Mouse (Mus musculus) adrenal gland, postnatal 25 days (tissue): ENCODE measurements around the gene Fam240a. TPM values are rescaled to one million over a fixed set of nuclear protein-coding genes. Genes with fewer than 3 reads are reported as not detected.
A peak's percentile ranks its signal among the peaks of the same experiment; 100 is the strongest.

ENCODE experiments used
- DNase-seq: peaks from one replicate; pipeline ENCODE4 v3.0.0; 2021; ENCODE audit warnings: mixed read lengths
- total RNA-seq: library from RNA; stranded (reverse); gene quantifications from 2 replicates; pipeline ENCODE4 v1.2.3, GENCODE M21; 2021

Fam240a gene
- total RNA-seq, 1 experiment from 2014 or later, result not detected

GRCm38 (mm10) chr9:110893429-110893828, 23.2 kb downstream of the Fam240a start:
- DNase-seq, result no peak

DNA sequence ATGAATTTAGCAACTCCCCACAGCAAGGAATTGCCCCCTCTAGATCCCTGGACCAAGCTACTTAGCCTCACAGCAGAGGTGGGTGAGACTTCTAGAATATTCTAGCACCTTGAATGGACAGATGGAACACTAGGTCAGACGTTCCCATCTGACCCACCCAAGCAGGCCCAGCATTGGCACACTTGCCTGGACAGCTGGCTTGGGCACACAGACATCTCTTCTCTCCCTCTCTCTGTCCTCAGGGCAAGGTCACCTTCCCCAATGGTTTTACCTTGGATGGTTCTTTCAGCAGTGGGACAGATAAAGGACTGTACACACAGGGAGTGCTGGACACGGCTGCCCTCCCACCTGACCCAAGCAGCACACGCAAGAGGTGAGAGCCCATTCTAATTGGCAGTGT, 24.1 kb downstream of the Fam240a start:
- DNase-seq, result no peak

DNA sequence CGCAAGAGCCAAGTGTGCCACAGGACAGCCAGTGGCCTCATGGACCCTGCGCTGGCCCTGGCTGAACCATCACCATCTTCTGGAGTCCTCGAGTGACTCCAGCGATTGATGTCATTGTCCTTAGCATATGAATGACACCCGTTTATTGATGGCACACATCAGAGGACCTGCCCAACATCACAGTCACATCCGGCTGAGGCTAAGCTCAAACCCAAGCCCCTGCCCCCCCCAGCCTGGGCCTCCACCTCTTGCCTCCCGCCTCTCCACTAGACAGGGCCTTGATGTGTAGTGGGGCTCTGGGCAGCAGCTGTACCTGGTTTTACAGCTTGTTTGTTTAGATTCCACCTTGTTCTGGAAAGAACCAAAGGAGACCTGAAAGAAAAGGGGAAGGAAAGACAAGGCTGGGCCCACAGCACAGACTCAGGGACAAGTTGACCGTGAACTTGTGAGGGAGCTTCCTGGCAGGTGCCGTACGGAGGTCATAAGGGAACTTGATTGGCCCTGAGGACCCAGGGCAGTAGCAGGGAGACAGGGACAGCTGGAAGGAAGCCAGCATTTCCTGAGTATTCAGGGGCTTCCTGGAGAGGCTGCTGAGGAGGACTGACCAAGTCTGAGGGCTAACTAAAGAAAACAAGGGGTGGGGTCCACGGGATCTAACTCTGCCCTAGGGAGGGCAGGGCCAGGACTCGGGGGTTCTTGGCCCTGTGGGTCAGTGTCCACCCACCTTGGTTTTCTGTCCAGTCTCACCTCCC, 25.4 kb downstream of the Fam240a start:
- DNase-seq, result no peak

- DNase-seq, result no peak
These were observed 26.5 kb downstream of the Fam240a start for GRCm38 (mm10) chr9:110890026-110890783.

GRCm38 (mm10) chr9:110888935-110889334, 27.7 kb downstream of the Fam240a start:
- no peak for DNase-seq

DNA sequence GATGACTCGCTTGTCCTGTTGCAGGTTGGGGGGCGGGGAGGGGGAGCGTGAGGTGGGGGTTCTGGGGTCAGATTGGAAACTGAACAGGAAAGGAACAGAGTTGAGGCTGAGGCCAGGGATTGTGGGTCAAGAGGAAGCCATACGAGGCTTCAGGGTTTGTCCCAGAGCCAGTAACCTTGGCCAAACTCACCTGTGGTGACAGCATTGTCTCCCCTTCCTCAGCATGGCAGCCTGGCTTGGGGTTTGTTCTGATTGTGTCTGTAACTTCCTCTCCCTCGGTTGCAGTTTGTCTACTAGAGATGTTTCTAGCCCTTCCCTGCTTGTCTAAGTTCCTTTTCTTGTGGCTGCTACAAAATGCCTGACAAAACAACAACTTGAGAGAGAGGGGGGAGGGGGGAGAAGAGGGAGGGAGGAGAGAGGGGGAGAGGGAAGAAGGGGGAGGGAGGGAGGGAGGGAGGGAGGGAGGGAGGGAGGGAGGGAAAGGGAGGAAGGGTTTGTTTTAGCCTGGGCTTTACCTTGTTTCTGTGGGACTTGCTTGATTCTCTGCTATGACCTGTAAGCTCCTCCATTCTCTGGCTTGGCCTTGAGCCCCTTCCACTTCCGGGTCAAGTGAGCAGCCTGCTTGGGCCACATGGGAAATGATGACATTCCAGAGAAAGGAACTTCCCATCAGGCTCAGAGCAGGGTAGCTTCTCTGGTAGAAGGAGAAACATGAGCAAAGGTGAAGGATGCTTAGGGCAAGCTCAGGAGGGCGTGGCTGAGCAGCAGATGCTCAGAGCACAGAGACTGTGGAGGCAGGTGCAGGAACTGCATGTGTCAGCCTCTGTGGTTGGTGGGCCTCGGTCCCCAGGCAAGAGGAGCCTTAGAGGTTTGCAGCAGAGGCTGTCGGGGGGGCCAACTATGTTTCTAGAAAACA, 29.0 kb downstream of the Fam240a start:
- DNase-seq, result no peak

DNA sequence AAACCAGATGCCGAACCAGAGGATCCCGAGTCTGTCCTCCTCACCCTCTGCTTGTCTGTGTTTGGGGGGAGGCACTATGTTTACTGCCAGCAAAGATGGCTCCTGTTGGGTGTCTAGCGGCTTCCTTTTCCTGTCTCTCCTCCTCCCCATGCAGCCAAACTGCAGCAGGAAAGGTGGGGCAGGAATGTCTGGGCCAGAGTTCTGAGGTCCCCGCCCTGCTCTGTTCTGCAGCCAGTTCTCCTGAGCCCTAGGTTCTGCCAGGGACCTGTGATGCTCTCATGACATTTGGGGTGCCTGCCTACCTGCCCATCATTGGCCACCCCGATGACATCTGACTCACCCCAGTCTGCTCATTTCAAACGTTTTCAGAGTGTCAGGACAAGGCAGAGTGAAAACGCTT, 34.7 kb downstream of the Fam240a start:
- DNase-seq, result no peak

DNA sequence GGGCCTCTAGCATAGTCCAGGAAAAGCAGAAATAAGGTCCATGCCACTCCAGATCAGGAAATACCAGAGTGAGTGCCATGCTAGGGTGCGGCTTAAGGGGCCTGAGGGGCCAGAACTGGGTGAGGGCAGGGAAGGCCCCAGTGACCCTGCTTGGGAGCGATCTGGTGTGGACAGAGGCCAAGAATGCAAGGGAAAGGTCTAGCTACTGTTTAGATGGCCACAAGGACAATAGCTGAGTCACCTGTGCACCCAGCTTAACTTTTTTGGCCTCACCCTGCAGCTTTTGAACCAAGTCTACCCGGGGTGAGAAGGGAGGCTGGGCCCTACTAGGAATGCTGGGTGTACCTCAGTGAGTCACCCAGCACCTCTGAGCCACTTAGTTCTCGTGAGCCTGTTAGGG, 35.9 kb downstream of the Fam240a start:
- no peak for DNase-seq

GRCm38 (mm10) chr9:110879998-110880561, 36.6 kb downstream of the Fam240a start, which contains the start of gene Tmie:
TSS of gene Tmie (minus strand) at chr9:110880113.
- DNase-seq, result peak; percentile 84

DNA sequence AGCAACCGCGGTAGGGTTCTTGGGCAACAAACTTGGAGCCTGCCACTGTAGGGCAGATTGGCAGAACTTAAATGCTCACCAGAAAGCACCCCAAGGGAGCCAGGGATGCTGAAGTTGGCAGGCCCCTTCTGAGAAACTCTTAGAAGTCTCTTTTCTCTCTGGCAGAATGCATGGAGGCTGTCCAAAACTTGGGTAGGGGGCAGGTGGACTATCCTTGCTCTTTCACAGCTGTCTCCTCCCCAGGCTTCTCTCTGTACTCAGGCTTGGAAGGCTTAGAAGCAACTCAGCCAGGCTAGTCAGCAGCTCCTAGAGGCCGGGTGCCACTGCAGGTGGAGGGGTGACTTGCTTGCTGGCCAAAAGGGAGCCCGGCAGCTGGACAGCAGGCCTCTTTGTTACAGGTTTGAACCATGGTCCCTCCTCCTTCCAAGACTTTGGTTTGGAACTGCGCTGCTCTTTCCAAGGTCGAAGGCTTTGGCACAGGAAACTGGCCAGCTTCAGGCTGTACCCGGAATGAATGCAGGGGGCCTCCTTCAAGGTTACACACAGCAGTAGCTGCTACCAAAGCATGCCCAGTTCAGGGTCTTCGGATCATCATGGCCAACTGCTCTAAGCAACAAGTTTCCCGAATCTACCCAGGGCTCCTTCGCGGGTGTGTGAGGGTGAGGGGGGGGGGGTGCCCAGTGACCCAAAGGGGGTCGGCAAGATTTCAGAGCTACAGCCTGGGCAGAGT, 37.3 kb downstream of the Fam240a start, which contains the start of gene Als2cl:
TSS of gene Als2cl (plus strand) at position 680 of the 730 bp plus-strand sequence.
- peak; percentile 34 for DNase-seq

GRCm38 (mm10) chr9:110877888-110878287, 38.8 kb downstream of the Fam240a start:
- peak; percentile 62 for DNase-seq

DNA sequence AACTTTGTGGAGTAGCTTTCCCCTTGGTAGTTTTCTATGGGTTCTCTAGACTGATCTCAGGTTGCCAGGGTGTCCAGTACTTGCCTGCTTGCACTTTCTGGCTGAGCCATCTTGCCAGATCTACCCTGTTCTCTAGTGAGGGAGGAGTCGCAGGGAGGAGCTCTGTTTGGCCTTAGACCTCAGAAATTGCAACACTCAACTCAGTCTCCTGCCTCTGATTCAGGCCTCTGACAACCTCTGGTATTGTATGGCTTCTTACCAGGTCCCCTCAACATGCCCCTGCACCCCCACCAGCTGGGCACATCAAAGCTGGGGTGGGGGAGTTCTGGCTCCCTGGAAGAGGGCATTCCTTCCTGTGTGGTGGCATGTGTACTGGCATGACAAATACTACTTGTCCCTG, 39.3 kb downstream of the Fam240a start:
- no peak for DNase-seq

GRCm38 (mm10) chr9:110875288-110875695, 41.4 kb downstream of the Fam240a start:
- no peak for DNase-seq

DNA sequence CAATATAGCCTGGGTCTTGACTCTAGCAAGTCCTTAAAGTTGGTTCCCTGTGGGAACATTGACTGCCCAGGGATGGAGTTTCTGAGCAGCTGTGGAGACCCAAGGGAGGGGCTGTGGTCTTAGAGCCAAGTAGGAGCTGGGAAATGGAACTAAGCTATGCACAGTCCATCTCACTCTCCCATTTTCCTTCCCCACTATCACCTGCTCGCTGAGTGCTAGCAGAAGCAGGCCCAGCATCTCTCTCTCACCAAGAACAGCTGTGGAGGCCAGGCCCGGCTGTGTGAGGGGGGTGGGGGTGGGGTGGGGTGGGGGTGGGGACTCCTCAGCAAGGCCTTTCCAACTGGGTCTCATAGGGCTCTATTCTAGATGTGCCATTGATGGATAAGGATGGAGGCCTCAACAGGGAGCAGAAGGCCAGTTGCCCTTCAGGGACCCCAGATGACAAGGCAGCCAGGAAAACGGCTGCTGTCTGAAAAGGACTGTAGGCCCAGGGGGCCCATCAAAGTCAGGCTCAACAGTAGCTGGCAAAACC, 41.9 kb downstream of the Fam240a start:
- no peak for DNase-seq

DNA sequence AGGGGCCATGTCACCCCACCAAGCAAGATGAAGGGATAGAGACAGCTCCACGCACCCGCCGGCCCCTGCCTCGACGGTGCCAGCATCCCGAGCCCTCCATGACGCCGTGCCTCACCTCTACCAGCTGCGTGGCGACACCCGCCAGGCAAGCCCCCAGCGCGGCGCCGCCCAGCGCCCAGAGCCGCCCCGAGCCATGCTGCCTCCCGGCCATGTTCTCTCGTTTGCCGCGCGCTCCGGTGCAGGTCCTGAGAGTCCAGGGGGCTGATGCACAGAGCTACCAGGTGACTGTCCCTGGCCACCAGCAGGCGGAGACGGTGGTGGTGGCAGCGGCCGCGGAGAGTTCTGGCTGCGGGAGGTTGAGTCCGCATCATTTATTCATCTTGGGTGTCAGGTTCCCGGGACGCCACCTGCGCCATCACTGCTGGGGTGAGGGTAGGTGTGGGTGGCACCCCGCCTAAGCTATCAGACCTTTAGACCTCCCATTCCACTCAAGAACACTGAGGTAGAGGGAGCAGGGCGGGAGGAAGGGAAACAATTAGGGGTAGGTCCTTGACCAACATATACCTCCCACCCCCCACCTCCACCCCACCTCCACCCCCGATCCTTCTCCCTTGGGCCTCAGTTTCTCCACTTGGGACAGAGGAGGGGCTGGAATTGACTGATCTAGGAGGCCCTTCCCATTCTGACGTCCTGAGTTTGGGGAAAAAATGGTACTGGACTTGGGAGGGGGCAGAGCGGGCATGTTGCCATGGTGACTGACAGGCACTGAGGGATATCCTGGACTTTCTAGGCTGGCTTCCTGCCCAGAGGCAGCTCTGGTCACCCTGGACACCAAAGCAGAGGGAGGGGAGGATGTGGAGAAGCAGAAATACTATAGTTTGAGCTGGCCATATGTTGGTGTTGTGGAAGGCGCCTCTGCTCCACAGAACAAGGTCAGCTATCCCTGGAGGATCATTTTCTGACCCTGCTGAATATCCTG, 42.7 kb downstream of the Fam240a start:
- DNase-seq, result peak; percentile 52

DNA sequence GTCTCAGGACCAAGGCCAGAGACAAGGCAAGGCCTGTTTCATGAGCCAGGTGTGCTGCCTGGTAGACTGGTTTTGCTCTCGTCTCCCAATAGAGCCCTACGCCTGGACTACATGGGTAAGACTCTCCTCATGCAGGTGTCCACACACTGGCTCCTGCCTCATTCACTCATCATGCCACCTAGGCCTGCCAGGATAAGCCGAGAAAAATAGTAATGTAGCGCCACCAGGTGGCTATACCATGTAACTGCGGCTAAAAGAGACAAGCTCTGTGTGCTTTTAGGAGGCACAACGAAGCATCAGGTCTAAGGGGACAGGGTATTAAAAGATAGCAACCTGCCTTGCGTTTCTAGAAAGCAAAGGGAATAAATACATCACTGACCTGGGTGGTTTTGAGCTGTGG, 45.6 kb downstream of the Fam240a start:
- DNase-seq, result peak; percentile 44
